Mouse (Mus musculus) kidney, embryonic 15.5 days (tissue): ENCODE results near the gene Klrd1. TPM values are rescaled to one million over a fixed set of nuclear protein-coding genes. Genes with fewer than 3 reads are reported as not detected.
"Not testable (repeated sequence)": the region's sequence is repeated elsewhere in the genome, so short reads cannot be mapped to it uniquely, and the experiment has no call there.

Source experiments
- ATAC-seq: fragments of 200-750 bp; cut with Nextera tagmentation; replicated peaks from 2 replicates; pipeline ENCODE4 v1.8.0; 2017; ENCODE audit warnings: moderate TSS enrichment; ENCODE audit not compliant: low FRiP score
- H3K27ac ChIP-seq: fragments of 300-500 bp; sonication (generic); 2 replicates; pipeline ENCODE4 v1.5.1; 2015; ENCODE audit warnings: mild to moderate bottlenecking, inconsistent platforms
- H3K27me3 ChIP-seq: fragments of 300-500 bp; sonication (generic); 2 replicates; pipeline ENCODE4 v1.6.1; 2015; ENCODE audit warnings: inconsistent platforms
- H3K36me3 ChIP-seq: fragments of 300-500 bp; sonication (generic); 2 replicates; pipeline ENCODE4 v1.6.1; 2015; ENCODE audit warnings: inconsistent platforms
- H3K4me1 ChIP-seq: fragments of 300-500 bp; sonication (generic); 2 replicates; pipeline ENCODE4 v1.6.1; 2015; ENCODE audit warnings: inconsistent platforms
- H3K4me2 ChIP-seq: fragments of 300-500 bp; sonication (generic); 2 replicates; pipeline ENCODE4 v1.6.1; 2015; ENCODE audit warnings: moderate library complexity, mild to moderate bottlenecking, inconsistent platforms
- H3K4me3 ChIP-seq: fragments of 300-500 bp; sonication (generic); replicated peaks from 2 replicates; pipeline ENCODE4 v1.5.1; 2015; ENCODE audit warnings: mild to moderate bottlenecking, inconsistent platforms
- H3K9ac ChIP-seq: fragments of 300-500 bp; sonication (generic); 2 replicates; pipeline ENCODE4 v1.6.1; 2015; ENCODE audit warnings: mild to moderate bottlenecking, inconsistent platforms
- H3K9me3 ChIP-seq: fragments of 300-500 bp; sonication (generic); replicated peaks from 2 replicates; pipeline ENCODE4 v1.6.1; 2016; ENCODE audit warnings: inconsistent platforms
- WGBS: fragments of 180-500 bp; shearing (Covaris S2); methylation state at CpG from one replicate; pipeline ENCODE4 v1.1.7; 2015; ENCODE audit warnings: mixed read lengths; 5-methylcytosine and 5-hydroxymethylcytosine counted together
- polyA plus RNA-seq: library from polyadenylated mRNA; unstranded; fragments of >200 nt; fragmentation: Nextera tagmentation; extraction: Ambion mirVana; gene quantifications from 2 replicates; pipeline ENCODE4 v1.2.1, GENCODE M21; 2015

Klrd1 gene
- polyA plus RNA-seq, 1 experiment from 2014 or later: not detected

- H3K36me3 ChIP-seq: no peaks in the 10 kb centered on the region
- H3K4me1 ChIP-seq: no peaks in the 10 kb centered on the region
- no peaks in the 10 kb centered on the region for H3K9me3 ChIP-seq
- H3K4me2 ChIP-seq: no peak overlapping the region
- H3K27ac ChIP-seq: no peak overlapping the region
- 60% methylated on average over 4 of the region's 4 CpGs for WGBS
- ATAC-seq: no peak
- H3K9ac ChIP-seq: no peak overlapping the region
- no peaks in the 10 kb centered on the region for H3K27me3 ChIP-seq
- no peak overlapping the region for H3K4me3 ChIP-seq
Measured at GRCm38 (mm10) chr6:129581274-129581673, 10.3 kb upstream of the Klrd1 start.

GRCm38 (mm10) chr6:129581896-129582295, 9.7 kb upstream of the Klrd1 start:
- Histone ChIP-seq H3K27me3 (no peaks in the 10 kb centered on the region), H3K4me1 (no peaks in the 10 kb centered on the region), H3K4me3 (no peak overlapping the region), H3K4me2 (no peak overlapping the region), H3K27ac (no peak overlapping the region), H3K9me3 (no peaks in the 10 kb centered on the region), H3K9ac (no peak overlapping the region), H3K36me3 (no peaks in the 10 kb centered on the region)
- ATAC-seq: no peak
- 78% methylated on average over 4 of the region's 4 CpGs for WGBS

GRCm38 (mm10) chr6:129583014-129583413, 8.6 kb upstream of the Klrd1 start:
- no peak for ATAC-seq

GRCm38 (mm10) chr6:129608372-129608771, 16.8 kb downstream of the Klrd1 start:
- Histone ChIP-seq H3K9ac (no peak overlapping the region), H3K4me3 (no peak overlapping the region), H3K36me3 (no peaks in the 10 kb centered on the region), H3K27me3 (no peaks in the 10 kb centered on the region), H3K27ac (no peak overlapping the region), H3K4me2 (no peak overlapping the region), H3K9me3 (no peaks in the 10 kb centered on the region), H3K4me1 (no peaks in the 10 kb centered on the region)
- no peak for ATAC-seq

More at GRCm38 (mm10) chr6:129583014-129583413, 8.6 kb upstream of the Klrd1 start:
- Histone ChIP-seq H3K9ac (no peak overlapping the region), H3K9me3 (no peaks in the 10 kb centered on the region), H3K4me2 (no peak overlapping the region), H3K4me3 (no peak overlapping the region), H3K27ac (no peak overlapping the region), H3K4me1 (no peaks in the 10 kb centered on the region), H3K36me3 (no peaks in the 10 kb centered on the region), H3K27me3 (no peaks in the 10 kb centered on the region)
- WGBS: 74% methylated on average over 3 of the region's 3 CpGs

- H3K4me1 ChIP-seq: no peaks in the 10 kb centered on the region
Measured at GRCm38 (mm10) chr6:129623735-129624134, 32.2 kb downstream of the Klrd1 start, which contains the start of gene Klrk1. TSS of gene Klrk1 (minus strand) at chr6:129623864.

GRCm38 (mm10) chr6:129631046-129631445, 39.5 kb downstream of the Klrd1 start:
- not testable (repeated sequence) for H3K4me3 ChIP-seq, H3K9me3 ChIP-seq, H3K27me3 ChIP-seq, H3K36me3 ChIP-seq, H3K4me1 ChIP-seq, H3K9ac ChIP-seq, H3K27ac ChIP-seq, ATAC-seq, H3K4me2 ChIP-seq
- 77% methylated on average over 2 of the region's 2 CpGs for whole genome bisulfite sequencing

More at GRCm38 (mm10) chr6:129623735-129624134, 32.2 kb downstream of the Klrd1 start, which contains the start of gene Klrk1:
- H3K9ac ChIP-seq: no peak within 1 kb of the TSS
- no peak for ATAC-seq
- no peaks in the 10 kb centered on the region for H3K9me3 ChIP-seq
- H3K4me2 ChIP-seq: no peak within 1 kb of the TSS
- H3K4me3 ChIP-seq: no peak within 1 kb of the TSS
- H3K27ac ChIP-seq: no peak within 1 kb of the TSS
- no peaks in the 10 kb centered on the region for H3K36me3 ChIP-seq
- 84% methylated on average over 4 of the region's 4 CpGs for WGBS
- H3K27me3 ChIP-seq: no peaks in the 10 kb centered on the region

GRCm38 (mm10) chr6:129643237-129643636, 51.7 kb downstream of the Klrd1 start, which contains the start of gene Klrc3:
TSS of gene Klrc3 (minus strand) at chr6:129643337.
- 84% methylated on average over 3 of the region's 3 CpGs for WGBS
- not testable (repeated sequence) for H3K27me3 ChIP-seq, H3K36me3 ChIP-seq, H3K4me3 ChIP-seq, ATAC-seq, H3K27ac ChIP-seq, H3K4me2 ChIP-seq, H3K4me1 ChIP-seq, H3K9me3 ChIP-seq, H3K9ac ChIP-seq

- no CpG with 5 or more reads among the region's 3 CpGs for WGBS
- H3K9ac ChIP-seq, H3K27ac ChIP-seq, ATAC-seq, H3K9me3 ChIP-seq, H3K4me3 ChIP-seq, H3K4me2 ChIP-seq, H3K36me3 ChIP-seq, H3K4me1 ChIP-seq, H3K27me3 ChIP-seq: not testable (repeated sequence)
Measured at GRCm38 (mm10) chr6:129644054-129644453, 52.5 kb downstream of the Klrd1 start.

Other genes starting within 250 kb of the Klrd1 start
- 0.71 and 1.2 TPM in 2 replicates for gene Clec12a, start 249.1 kb upstream of the Klrd1 start, polyA plus RNA-seq
- not detected in 2 replicates for gene Clec12b, start 205.9 kb upstream of the Klrd1 start, polyA plus RNA-seq
- gene Clec1b, start 194.5 kb upstream of the Klrd1 start, polyA plus RNA-seq: 2.2 and 2.7 TPM in 2 replicates
- gene Clec9a, start 182.9 kb upstream of the Klrd1 start, polyA plus RNA-seq: 0.45 and 0.55 TPM in 2 replicates
- gene Clec1a, start 139.8 kb upstream of the Klrd1 start, polyA plus RNA-seq: 8.6 and 9.5 TPM in 2 replicates
- gene Olr1, start 84.6 kb upstream of the Klrd1 start, polyA plus RNA-seq: 0.17 TPM in 1 of 2 replicates, not detected in the other
- gene Tmem52b, start 79.2 kb upstream of the Klrd1 start, polyA plus RNA-seq: 44.7 and 45.4 TPM in 2 replicates
- gene Gabarapl1, start 58.6 kb upstream of the Klrd1 start, polyA plus RNA-seq: 60.8 and 62.8 TPM in 2 replicates
- not detected in 2 replicates for gene Klre1, start 13.9 kb upstream of the Klrd1 start, polyA plus RNA-seq
- not detected in 2 replicates for gene Klrk1, start 32.1 kb downstream of the Klrd1 start, polyA plus RNA-seq
- gene Klrc3, start 51.6 kb downstream of the Klrd1 start, polyA plus RNA-seq: not detected in 2 replicates
- gene Klrc2, start 68.9 kb downstream of the Klrd1 start, polyA plus RNA-seq: not detected in 2 replicates
- not detected in 2 replicates for gene Klrc1, start 87.2 kb downstream of the Klrd1 start, polyA plus RNA-seq
- gene Klri1, start 125.3 kb downstream of the Klrd1 start, polyA plus RNA-seq: 0.26 TPM in 1 of 2 replicates, not detected in the other
- gene Klri2, start 148.7 kb downstream of the Klrd1 start, polyA plus RNA-seq: not detected in 2 replicates
- not detected in 2 replicates for gene Gm156, start 192.5 kb downstream of the Klrd1 start, polyA plus RNA-seq